Mouse (Mus musculus): ENCODE measurements around the gene Glipr1l3. TPM values are rescaled to one million over a fixed set of nuclear protein-coding genes. Genes with fewer than 3 reads are reported as not detected.
"Not testable (repeated sequence)": the region's sequence is repeated elsewhere in the genome, so short reads cannot be mapped to it uniquely, and the experiment has no call there.

Gene Glipr1l3
- polyA plus RNA-seq, 1 experiment from 2014 or later = not detected

GRCm38 (mm10) chr10:112105785-112106184 is 54.3 kb downstream of the Glipr1l3 start:
- not testable (repeated sequence) for ATAC-seq
- WGBS = 7% methylated on average over 5 of the region's 5 CpGs

More at GRCm38 (mm10) chr10:112105785-112106184, 54.3 kb downstream of the Glipr1l3 start:
- H3K9me3 ChIP-seq (ENCODE audit: control insufficient read depth); H3K4me3 ChIP-seq (ENCODE audit: low read depth, low read length); H3K4me1 ChIP-seq (replicated peaks; ENCODE audit: control insufficient read depth, insufficient read depth, low read length); H3K27me3 ChIP-seq (replicated peaks; ENCODE audit: control insufficient read depth, insufficient read depth, low read length); H3K4me2 ChIP-seq (replicated peaks; ENCODE audit: low read depth); H3K36me3 ChIP-seq (ENCODE audit: control insufficient read depth, insufficient read depth); H3K27ac ChIP-seq (ENCODE audit: low read depth, low read length); H3K9ac ChIP-seq (ENCODE audit: low read depth, low read length): not testable (repeated sequence)
- TF ChIP-seq CTCF (IDR thresholded peaks at IDR 0.05; ENCODE audit: low read depth) = peak; percentile 77

Other genes with a start within 250 kb of the Glipr1l3 start
- gene Krr1, start 187.7 kb downstream of the Glipr1l3 start, polyA plus RNA-seq (2015; fragmentation: Nextera tagmentation; extraction: Ambion mirVana) = 12.7 and 13.6 TPM in 2 replicates
- gene Glipr1, start 157.7 kb downstream of the Glipr1l3 start, polyA plus RNA-seq (2015; fragmentation: Nextera tagmentation; extraction: Ambion mirVana) = 8.9 and 11.8 TPM in 2 replicates
- not detected in 2 replicates for gene Glipr1l1, start 100.1 kb downstream of the Glipr1l3 start, polyA plus RNA-seq (2015; fragmentation: Nextera tagmentation; extraction: Ambion mirVana)
- not detected in 2 replicates for gene Glipr1l2, start 77.0 kb downstream of the Glipr1l3 start, polyA plus RNA-seq (2015; fragmentation: Nextera tagmentation; extraction: Ambion mirVana)
- 0.17 TPM in 1 of 2 replicates, not detected in the other for gene Caps2, start 3.3 kb upstream of the Glipr1l3 start, polyA plus RNA-seq (2015; fragmentation: Nextera tagmentation; extraction: Ambion mirVana)
- 0.30 and 0.39 TPM in 2 replicates for gene Kcnc2, start 110.8 kb upstream of the Glipr1l3 start, polyA plus RNA-seq (2015; fragmentation: Nextera tagmentation; extraction: Ambion mirVana)